Mouse (Mus musculus) forebrain, embryonic 14.5 days (tissue): ENCODE measurements around the gene Ddx39b. TPM values are rescaled to one million over a fixed set of nuclear protein-coding genes. Genes with fewer than 3 reads are reported as not detected.

Experiments used
- ATAC-seq: fragments of 200-750 bp; cut with Nextera tagmentation; 2 replicates; pipeline ENCODE4 v1.8.0; 2017; ENCODE audit warnings: mild to moderate bottlenecking, moderate library complexity
- DNase-seq: peaks from one replicate; pipeline ENCODE4 v3.0.0-alpha.2; 2015; ENCODE audit warnings: low spot score
- H3K27ac ChIP-seq: fragments of 300-500 bp; sonication (generic); 2 replicates; pipeline ENCODE4 v1.5.1; 2014; ENCODE audit warnings: low read depth, mild to moderate bottlenecking, control low read depth, low read length, moderate library complexity
- H3K27me3 ChIP-seq: fragments of 300-500 bp; sonication (generic); replicated peaks from 2 replicates; pipeline ENCODE4 v1.6.1; 2014; ENCODE audit warnings: low read length, control low read depth, mixed read lengths; ENCODE audit not compliant: control insufficient read depth, insufficient read depth
- H3K36me3 ChIP-seq: fragments of 300-500 bp; sonication (generic); 2 replicates; pipeline ENCODE4 v1.6.1; 2014; ENCODE audit warnings: low read length, control low read depth; ENCODE audit not compliant: control insufficient read depth, insufficient read depth
- H3K4me1 ChIP-seq: fragments of 300-500 bp; sonication (generic); 2 replicates; pipeline ENCODE4 v1.6.1; 2014; ENCODE audit warnings: antibody characterized with exemption, low read length, control low read depth; ENCODE audit not compliant: control insufficient read depth, insufficient read depth
- H3K4me2 ChIP-seq: fragments of 300-500 bp; sonication (generic); 2 replicates; pipeline ENCODE4 v1.6.1; 2014; ENCODE audit warnings: mild to moderate bottlenecking, control low read depth, low read length
- H3K4me3 ChIP-seq: fragments of 300-500 bp; sonication (generic); 2 replicates; pipeline ENCODE4 v1.5.1; 2014; ENCODE audit warnings: low read depth, low read length, control low read depth
- H3K9ac ChIP-seq: fragments of 300-500 bp; sonication (generic); 2 replicates; pipeline ENCODE4 v1.6.1; 2014; ENCODE audit warnings: mild to moderate bottlenecking, low read length, control low read depth, moderate library complexity
- H3K9me3 ChIP-seq: fragments of 300-500 bp; sonication (generic); replicated peaks from 2 replicates; pipeline ENCODE4 v1.6.1; 2016; ENCODE audit warnings: low read length, control low read depth, mixed read lengths; ENCODE audit not compliant: control insufficient read depth
- WGBS: fragments of 180-500 bp; shearing (Covaris S2); extraction: QIAGEN DNeasy Blood & Tissue Kit; methylation state at CpG from one replicate; pipeline ENCODE4 v1.1.7; 2014; 5-methylcytosine and 5-hydroxymethylcytosine counted together
- polyA plus RNA-seq: library from polyadenylated mRNA; unstranded; fragments of >200 nt; fragmentation: Nextera tagmentation; extraction: Ambion mirVana; gene quantifications from 2 replicates; pipeline ENCODE4 v1.2.1, GENCODE M21; 2014

Gene Ddx39b
- polyA plus RNA-seq, 1 experiment from 2014 or later = 478 TPM

DNA sequence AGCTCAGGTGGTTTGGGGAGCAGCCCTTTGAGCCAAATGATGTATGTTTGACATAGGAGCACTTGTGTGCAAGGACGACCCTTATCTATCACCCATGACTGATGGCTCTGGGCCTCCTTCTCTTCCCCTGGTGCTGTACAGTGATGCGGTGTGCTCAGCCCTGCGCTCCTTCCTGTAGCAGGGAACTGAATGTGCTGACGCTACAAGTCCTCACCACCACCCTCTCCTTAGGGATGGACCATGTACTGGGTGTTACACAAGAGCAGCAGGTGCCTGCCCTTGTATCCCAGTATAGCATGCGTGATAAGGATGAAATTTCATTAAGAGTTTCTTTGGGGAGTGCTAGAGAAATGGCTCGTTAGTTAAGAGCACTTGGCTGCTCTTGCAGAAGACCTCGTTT is 5.6 kb downstream of the Ddx39b start:
- H3K4me1 ChIP-seq = peaks cover 23% of the 10 kb centered on the region
- DNase-seq (no peak), ATAC-seq (no peak)
- H3K27me3 ChIP-seq = no peaks in the 10 kb centered on the region
- no peak overlapping the region for H3K27ac ChIP-seq
- H3K4me3 ChIP-seq = no peak overlapping the region
- 78% methylated on average over 7 of the region's 7 CpGs for WGBS
- peaks cover 93% of the 10 kb centered on the region for H3K36me3 ChIP-seq
- H3K9ac ChIP-seq = no peak overlapping the region
- no peak overlapping the region for H3K4me2 ChIP-seq
- no peaks in the 10 kb centered on the region for H3K9me3 ChIP-seq

DNA sequence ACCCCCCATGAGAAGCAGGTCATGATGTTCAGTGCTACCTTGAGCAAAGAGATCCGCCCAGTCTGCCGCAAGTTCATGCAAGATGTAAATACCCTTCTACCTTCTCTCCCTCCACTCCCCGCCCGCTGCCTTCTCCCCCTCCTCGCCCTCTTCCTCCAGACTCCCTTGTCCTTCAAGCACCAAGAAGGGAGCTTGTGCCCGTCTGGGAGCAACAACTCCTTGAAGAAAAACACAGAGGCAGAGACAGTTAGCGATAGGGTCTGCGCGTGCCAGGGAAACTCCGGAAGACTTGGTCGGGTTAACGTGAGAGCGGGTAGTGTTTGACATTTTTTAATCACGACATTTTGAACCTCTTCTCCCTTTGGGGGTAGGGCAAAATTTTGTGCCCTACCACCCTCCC is 7.4 kb downstream of the Ddx39b start:
- no peak overlapping the region for H3K27ac ChIP-seq
- peaks cover 100% of the 10 kb centered on the region for H3K36me3 ChIP-seq
- no peaks in the 10 kb centered on the region for H3K27me3 ChIP-seq
- H3K9me3 ChIP-seq = no peaks in the 10 kb centered on the region
- WGBS = 84% methylated on average over 14 of the region's 14 CpGs
- H3K9ac ChIP-seq = no peak overlapping the region
- no peak overlapping the region for H3K4me2 ChIP-seq
- ATAC-seq (no peak), DNase-seq (no peak)
- H3K4me3 ChIP-seq = no peak overlapping the region
- peaks cover 17% of the 10 kb centered on the region for H3K4me1 ChIP-seq

DNA sequence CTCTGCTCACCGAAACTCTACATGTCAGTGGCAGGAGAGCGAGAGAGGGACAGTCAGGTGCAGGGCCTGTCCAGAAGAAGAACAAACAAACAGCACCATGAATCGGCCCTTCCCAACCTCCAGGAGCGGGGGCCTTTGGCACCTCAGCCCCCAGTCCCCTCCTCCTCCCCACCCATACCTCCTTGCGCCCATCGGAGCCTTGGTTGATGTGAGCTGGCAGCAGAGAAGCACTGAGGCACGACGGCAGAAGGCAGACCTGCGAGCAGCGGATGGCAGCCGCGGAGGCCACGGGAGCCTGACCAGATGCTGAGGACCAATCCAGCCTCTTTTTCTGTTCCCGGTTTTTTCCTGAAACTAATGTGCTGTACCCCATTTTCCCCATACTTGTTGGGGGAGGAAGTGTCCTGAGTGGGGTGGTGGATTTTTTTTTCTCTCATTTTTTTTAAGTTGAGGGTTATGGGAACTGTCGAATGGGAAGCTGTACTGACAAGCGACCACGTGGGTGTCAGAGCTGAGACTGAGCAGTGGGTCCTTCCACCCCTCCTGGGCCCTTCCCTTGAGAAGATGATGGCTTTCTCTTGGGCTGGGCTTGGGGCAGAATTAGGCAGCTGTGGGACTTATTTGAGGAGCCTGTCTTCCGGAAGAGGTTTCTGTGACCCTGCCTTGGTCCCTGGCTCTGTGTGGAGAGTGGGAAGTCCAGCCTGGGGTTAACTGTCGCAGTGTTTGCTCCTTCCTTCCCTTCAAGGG is 8.1 kb downstream of the Ddx39b start:
- peaks cover 100% of the 10 kb centered on the region for H3K36me3 ChIP-seq
- H3K4me2 ChIP-seq = no peak overlapping the region
- no peak for ATAC-seq

DNA sequence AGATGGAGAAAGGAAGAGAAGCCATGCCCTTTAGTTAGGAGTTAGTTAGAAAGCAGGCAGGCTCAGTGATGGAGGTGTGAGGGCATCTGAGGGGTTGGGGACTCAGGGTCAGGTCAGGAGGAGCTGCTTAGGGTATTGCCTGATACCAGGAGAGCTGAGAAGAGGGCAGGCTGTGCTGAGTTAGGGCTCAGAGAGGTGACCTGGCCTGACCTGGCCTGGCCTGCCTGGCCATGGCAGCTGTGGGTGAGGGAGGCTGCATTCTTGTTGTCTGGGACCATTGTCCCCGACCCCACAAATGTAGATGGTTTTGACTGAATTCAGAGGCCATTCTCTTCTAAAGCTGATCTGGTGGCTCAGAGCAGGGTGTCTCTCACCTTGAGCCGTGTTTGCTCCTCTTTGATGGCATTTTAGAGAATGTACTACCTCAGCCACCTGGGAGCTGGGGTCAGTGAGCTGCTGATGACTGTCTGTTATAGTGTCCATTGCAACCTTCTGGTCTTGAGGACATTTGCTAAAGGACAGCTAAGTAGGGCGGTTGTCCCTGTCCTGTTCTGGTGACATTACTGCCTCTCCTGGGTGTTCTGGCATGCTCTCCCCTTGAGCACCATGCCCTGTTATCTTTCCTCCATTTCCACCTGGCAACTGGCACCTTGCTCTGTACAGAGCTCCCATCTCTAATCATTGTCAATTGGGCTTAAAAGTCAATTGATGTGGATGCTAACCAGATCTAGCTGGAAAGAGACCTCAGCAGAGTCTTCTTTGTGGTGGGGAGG is 9.0 kb downstream of the Ddx39b start:
- no peak overlapping the region for H3K4me3 ChIP-seq
- H3K27me3 ChIP-seq = no peaks in the 10 kb centered on the region
- peaks cover 93% of the 10 kb centered on the region for H3K36me3 ChIP-seq
- no peak overlapping the region for H3K27ac ChIP-seq
- H3K4me2 ChIP-seq = no peak overlapping the region
- 89% methylated on average over 3 of the region's 3 CpGs for WGBS
- no peak overlapping the region for H3K9ac ChIP-seq
- no peak for ATAC-seq
- no peak for DNase-seq
- H3K9me3 ChIP-seq = no peaks in the 10 kb centered on the region
- H3K4me1 ChIP-seq = peaks cover 1% of the 10 kb centered on the region

More for the DNA sequence above, 8.1 kb downstream of the Ddx39b start:
- Histone ChIP-seq H3K9me3 (no peaks in the 10 kb centered on the region), H3K27me3 (no peaks in the 10 kb centered on the region), H3K27ac (no peak overlapping the region), H3K9ac (no peak overlapping the region), H3K4me1 (peaks cover 11% of the 10 kb centered on the region), H3K4me3 (no peak overlapping the region)
- DNase-seq = no peak
- WGBS = 90% methylated on average over 19 of the region's 19 CpGs

- Histone ChIP-seq H3K9me3 (no peaks in the 10 kb centered on the region), H3K27me3 (no peaks in the 10 kb centered on the region), H3K4me2 (no peak overlapping the region), H3K9ac (no peak overlapping the region), H3K4me1 (no peaks in the 10 kb centered on the region), H3K27ac (no peak overlapping the region), H3K4me3 (no peak overlapping the region), H3K36me3 (peaks cover 86% of the 10 kb centered on the region)
- no peak for ATAC-seq
- DNase-seq = no peak
- WGBS = 85% methylated on average over 15 of the region's 15 CpGs
Observed at GRCm38 (mm10) chr17:35251162-35251719, 9.7 kb downstream of the Ddx39b start.

DNA sequence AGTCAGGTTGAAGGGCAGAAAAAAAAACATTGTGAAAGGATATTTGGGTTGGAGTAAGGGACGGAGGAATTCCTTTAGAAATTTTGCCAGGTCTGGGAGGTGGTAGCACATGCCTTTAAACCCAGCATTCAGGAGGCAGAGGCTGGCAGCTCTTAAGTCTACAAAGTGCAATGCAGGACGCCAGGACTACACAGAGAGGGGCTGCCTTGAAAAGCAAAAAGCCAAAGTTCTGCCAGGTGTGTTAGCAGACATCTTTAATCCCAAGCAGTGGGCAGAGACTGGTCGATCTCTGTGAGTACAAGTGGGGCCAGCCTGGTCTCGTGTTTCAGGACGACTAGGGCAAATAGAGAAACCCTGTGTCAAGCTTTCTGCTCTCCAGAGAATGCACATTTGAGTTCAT is 10.4 kb downstream of the Ddx39b start:
- DNase-seq = no peak

GRCm38 (mm10) chr17:35252619-35253292 is 11.2 kb downstream of the Ddx39b start:
- Histone ChIP-seq H3K36me3 (peaks cover 71% of the 10 kb centered on the region), H3K9me3 (no peaks in the 10 kb centered on the region), H3K27me3 (no peaks in the 10 kb centered on the region), H3K4me2 (no peak overlapping the region), H3K4me1 (no peaks in the 10 kb centered on the region), H3K4me3 (no peak overlapping the region), H3K9ac (no peak overlapping the region), H3K27ac (no peak overlapping the region)
- 84% methylated on average over 18 of the region's 18 CpGs for WGBS
- ATAC-seq = no peak
- DNase-seq = no peak

More for the DNA sequence above, 10.4 kb downstream of the Ddx39b start:
- no peak overlapping the region for H3K27ac ChIP-seq
- no peaks in the 10 kb centered on the region for H3K9me3 ChIP-seq
- H3K9ac ChIP-seq = no peak overlapping the region
- H3K4me1 ChIP-seq = no peaks in the 10 kb centered on the region
- no peak for ATAC-seq
- 84% methylated on average over 5 of the region's 5 CpGs for WGBS
- H3K27me3 ChIP-seq = no peaks in the 10 kb centered on the region
- H3K4me3 ChIP-seq = no peak overlapping the region
- peaks cover 78% of the 10 kb centered on the region for H3K36me3 ChIP-seq
- no peak overlapping the region for H3K4me2 ChIP-seq

- H3K27me3 ChIP-seq = no peaks in the 10 kb centered on the region
- WGBS = 86% methylated on average over 32 of the region's 32 CpGs
- H3K36me3 ChIP-seq = peaks cover 63% of the 10 kb centered on the region
- DNase-seq (no peak), ATAC-seq (0 out of 2 replicates have a peak, but pooled peaks have one; percentile 3)
- H3K4me2 ChIP-seq = no peak overlapping the region
- no peak overlapping the region for H3K9ac ChIP-seq
- H3K9me3 ChIP-seq = no peaks in the 10 kb centered on the region
- no peak overlapping the region for H3K4me3 ChIP-seq
- H3K27ac ChIP-seq = no peak overlapping the region
- no peaks in the 10 kb centered on the region for H3K4me1 ChIP-seq
Observed at GRCm38 (mm10) chr17:35253293-35254093, 11.9 kb downstream of the Ddx39b start.
